Mouse (Mus musculus) telencephalon, adult 2 months (tissue): ENCODE data around the gene Itga1.

ENCODE experiments used
- DNase-seq: peaks from one replicate; pipeline ENCODE4 v3.0.0-alpha.2; 2011; ENCODE audit warnings: low read depth, low spot score

The Itga1 gene

DNA sequence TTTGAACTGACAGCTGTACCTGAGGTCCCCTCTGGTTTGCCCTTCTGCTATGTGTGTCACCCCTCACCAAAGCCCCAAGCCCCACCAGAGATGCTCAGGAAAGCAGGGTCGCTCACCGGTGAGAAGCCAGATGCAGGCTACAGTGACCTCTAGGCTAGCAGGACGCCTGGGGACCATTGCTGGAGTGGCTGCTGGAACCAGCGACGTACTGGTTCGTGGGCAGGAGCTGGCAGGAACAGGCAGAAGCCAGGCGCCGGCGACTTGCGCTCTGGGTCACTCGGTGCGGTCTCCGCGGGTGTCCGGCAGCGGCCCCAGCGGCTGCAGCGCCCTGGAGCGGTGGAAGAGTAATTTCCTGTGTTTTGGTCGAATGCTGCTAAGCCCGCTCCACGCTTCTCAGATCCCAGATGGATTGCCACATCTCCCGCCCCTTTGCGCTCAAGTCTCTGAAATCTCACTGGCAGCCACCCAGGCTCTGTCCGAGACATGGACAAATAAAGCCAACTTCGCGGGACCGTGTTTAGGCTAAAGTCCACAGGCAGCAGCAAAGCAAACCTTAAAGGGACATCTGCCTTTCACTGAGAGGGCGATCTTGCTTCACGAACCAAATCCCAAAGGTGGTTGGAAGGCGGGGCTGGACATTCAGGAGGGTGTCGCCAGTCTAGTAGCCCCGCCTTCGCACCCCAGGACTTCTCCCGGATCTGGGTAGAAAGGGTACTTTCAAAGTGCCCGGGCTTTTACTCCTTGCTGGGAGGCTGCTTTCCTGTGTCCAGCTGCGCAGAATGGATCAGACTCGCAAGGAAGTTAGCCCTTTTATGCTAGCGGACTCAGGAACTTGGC is at the start of gene Itga1, which contains the start of gene Gm49395:
TSS of gene Itga1 (minus strand) at position 610 of the 837 bp plus-strand sequence.
TSS of gene Gm49395 (minus strand) at position 567 of the 837 bp plus-strand sequence.
- no peak for DNase-seq

DNA sequence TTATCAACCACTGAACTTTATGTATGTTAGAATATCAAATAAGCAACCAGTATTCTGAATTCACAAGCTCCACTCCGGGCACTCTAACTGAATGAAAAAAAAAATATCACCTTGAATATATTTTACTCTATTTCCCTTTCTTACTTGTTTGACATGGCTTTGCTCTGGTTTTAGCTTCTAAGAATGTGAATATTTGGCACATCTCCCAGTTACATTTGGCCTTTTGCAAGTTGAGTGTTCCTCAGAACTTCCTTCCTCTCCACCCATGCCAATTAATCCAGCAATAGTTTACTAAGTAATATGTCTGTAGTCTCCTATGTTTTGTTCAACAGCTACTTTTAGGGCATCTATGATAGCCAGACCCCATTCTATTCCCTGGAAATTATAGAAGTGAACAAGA is 48.8 kb upstream of the Itga1 start:
- no peak for DNase-seq

DNA sequence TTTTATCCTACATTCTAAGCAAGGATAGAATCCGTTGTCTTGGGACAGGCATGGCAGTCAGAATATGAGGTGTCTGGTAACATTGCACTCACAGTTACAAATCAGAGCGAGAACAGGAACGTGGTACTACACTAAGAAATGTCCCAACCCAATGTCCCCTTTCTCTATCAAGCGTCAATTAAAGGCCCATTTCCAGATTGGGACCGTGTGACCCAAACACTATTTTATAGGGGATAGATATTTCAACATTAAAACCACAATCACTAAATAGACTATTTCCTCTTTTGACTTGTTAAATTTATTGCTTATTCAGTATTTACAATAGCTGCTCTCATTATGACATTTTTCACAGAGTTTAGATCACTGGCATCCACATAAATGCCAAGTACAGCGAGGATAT is 48.1 kb upstream of the Itga1 start:
- no peak for DNase-seq

DNA sequence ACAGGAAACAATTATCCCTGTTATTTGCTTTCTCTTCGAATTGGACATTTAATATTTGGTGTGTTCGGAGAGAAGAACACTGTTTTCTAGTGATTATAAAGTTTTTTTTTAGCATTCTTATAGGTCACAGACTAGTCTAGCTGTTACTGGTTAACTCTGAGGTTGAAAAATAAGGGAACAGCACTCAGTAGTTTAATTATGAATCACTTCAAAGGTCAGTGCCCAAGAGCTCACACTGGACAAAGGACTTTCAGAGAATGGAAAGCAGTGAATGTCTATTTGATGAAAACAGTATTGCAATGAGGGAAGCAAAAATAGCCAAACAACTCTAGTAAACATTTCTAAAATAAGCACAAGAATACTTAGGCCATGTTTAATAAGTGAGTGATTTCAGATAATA is 41.8 kb upstream of the Itga1 start:
- no peak for DNase-seq

DNA sequence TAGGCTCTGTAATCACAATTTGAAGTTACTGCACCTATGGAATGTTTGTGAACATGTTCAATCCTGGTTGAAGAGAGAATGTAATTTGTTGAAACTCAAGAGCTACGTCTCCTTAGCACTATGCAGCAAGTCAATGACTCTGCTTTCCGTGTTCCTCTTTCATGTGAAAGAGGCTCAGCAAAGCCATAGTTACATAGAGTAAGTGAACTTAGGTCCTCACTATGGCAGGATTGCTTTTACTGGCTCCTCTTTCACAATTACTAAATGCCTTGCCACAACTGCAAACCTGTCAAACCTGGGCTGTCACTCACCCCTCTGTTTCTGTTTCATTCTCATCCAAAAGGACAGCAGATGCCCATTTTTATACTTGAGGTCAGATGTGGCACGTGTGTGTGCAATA is 40.3 kb upstream of the Itga1 start:
- no peak for DNase-seq

DNA sequence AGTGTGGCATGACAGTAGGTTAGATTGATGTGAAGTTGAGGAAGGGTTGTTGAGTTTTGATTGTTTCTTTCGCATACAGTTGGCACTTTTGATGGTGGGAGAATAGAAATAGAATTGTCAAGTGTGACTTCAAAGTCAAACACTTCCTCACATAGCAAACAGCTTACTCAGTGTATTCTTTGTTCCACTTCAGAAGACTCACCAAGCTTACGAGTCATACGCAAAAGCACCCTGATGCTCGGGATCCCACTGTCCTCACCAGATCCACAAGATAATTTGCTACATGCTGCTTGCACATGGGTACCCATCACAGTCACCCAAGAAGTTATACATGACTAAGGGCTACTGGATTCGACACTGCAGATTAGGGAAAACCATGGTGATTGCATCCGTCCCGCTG is 36.7 kb upstream of the Itga1 start:
- DNase-seq, result no peak

DNA sequence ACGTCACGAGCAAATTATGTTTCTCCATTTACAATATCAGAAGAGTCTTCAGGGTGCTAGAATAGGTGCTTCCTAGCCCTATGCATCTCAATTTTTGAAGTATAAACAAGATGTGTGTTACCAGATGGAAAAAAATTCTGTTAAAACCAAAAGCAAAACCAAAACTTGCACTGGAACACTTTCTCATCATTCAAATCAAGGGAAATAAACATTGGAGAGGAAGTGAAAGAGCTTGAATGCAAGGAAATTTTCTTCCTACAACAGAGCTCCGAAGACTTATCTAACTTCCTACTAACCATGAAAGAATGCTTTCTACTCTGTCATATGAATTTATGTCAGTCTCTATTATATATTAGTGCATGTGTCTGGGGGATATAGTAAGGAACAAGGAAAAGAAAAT is 35.0 kb upstream of the Itga1 start:
- DNase-seq, result no peak

DNA sequence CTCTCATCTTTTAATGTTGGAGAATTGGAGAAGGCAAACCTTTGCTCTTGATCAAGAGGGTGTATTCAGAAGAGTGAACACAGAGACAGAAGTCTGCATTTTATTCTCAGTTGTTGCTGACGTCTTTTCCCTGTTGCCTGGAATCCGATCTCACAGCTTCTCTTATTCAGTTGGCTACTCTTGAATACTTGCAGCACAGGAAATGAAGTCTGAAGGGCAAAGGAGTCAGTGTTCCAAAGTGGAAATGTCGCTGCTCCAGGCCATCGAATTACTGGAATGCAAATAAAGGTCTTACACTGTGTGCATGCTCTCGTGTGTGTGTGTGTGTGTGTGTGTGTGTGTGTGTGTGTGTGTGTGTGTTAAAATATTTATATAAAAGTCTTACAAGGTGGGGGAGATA is 30.7 kb upstream of the Itga1 start:
- DNase-seq, result no peak

DNA sequence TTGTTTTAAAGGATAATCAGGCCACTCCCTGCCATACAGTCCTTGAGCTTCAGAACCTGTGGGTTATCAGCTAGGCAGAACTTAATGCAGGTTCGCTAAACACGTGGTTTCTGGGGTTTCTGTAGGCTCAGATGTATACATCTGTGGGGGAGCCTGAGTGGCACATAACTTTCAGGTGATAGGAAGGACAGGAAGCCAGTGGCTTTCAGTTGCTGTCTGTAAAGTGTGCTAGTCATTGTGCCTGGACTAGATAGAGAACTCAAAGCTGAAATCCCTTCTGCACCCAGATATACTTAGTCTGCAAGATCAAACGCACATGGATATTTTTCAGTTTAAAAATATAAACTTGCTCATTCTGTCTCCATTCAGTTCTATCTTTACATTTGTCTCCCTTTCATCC is 29.6 kb upstream of the Itga1 start:
- no peak for DNase-seq

DNA sequence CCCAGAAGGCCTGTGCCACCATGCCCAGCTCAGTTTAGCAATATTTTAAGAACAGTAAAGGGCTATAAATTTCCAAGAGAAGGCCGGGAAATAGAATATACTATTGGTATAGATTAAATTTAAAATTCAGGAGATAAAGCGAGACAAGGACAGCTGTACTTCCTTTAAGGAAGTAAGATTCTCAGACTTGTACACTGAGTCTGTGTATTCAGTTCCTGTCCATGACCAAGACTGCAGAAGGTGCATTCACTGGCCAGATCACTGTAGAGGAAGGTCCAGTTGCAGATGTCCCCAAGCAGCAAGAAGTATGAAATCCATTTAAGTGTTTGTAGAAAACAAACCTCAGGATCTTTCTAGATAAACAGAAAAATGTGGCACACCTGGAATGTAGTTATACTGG is 28.3 kb upstream of the Itga1 start:
- DNase-seq, result no peak

DNA sequence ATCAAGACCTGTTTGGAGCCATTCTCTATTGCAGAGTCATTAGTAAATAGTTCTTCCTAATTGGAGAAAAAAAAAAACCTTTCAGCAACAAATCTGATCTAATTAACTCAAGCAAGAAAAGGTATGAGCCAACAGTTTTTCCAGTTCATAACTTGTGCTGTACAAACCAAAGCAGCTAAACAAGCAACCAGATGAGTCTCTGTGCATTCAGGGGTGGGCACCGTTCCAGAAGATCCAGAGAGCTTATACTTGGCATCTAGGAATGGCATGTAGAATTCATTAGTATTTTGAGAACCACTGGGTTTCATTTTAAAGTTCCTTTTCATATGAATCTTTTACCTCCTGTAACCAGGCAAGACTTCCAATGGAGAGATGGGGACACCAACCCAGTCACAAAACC is 26.1 kb upstream of the Itga1 start:
- DNase-seq, result no peak

DNA sequence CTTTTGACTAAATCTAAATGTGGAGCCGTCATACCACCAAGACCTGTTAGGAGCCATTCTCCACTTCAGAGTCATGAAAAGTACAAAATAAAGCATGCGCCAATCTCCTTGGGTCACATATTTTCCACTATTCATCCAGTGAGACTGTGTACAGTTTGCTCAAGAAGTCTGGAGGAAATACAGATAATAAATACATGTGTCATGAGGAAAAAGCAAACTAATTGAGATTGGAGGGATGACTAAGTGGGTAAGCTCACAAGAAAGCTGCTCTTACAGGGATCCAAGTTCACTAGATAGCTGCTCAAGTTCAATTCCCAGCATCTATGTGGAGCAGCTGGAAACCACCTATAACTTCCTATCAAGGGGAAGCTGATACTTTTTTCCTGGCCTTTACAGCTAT is 24.8 kb upstream of the Itga1 start:
- no peak for DNase-seq

DNA sequence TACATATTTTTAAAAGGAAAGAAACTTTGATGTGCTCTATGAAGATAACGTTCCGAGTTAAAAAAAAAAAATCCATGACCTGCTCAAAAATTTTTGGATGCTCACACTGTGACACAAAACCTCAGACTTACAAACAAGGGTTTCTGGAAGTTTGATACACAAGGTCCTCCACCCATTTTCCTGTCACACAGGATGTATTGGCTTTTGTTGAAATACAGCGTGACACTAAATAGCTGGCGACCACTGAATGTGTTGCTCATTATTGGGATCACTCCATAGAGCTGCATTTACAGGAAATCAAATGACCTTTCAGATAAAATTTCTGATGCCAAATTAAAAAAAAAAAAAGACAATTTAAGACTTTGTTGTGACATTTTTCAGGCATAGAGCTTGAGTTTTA is 23.4 kb upstream of the Itga1 start:
- DNase-seq, result no peak

DNA sequence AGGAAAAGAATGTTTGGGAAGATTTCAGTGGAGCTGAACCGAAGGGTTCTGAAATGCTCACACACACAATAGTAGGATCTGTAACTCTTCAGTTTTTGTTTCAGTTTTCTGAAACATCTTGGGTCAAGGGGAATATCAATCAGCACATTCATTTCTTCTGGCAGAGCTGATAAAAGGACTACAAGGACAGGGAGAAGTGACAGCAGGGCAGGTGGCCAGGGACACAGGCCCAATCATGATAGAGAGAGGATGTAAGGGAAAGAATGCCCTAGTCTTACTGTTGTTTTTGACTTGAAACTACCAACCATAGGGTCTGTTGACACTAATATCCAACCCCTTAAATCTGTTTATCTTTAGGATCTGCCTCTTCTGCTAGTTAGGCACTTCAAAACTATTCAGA is 22.8 kb upstream of the Itga1 start:
- no peak for DNase-seq

DNA sequence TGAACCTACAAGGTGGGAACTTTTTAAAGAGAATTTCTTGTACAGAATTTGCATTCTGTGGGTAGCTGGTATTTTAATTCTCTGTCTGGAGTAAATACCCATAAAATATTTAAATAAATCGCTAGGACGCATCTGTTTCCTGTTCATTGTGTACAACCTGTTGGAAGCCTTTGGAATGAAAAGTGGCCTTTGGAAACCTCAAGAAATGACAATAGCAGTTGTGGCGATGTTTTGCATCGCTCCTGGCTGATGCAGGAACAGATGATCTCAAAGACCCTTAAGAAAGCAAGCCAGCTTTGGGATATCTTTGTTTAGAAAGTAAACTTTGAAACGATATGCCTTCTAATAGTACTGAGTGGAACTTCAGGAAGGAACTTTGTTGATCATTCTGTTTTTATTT is 17.0 kb upstream of the Itga1 start:
- DNase-seq, result no peak

DNA sequence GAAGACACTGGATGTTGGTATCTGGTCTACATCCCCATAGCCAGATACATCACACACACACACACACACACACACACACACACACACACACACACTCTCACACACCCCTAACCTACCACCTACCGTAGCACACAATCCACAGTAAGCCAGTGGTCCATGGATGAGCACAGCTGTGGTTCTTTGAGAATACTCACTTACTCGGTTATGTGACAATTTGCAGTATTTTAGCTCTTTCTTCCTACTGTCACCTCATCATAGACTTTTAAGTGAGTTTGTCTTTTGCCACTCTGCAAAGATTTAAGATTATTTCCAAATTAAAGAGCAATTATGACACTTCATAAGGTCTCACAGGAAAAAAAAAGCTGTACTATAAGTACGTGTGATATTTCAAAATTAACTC is 16.4 kb upstream of the Itga1 start:
- DNase-seq, result no peak

DNA sequence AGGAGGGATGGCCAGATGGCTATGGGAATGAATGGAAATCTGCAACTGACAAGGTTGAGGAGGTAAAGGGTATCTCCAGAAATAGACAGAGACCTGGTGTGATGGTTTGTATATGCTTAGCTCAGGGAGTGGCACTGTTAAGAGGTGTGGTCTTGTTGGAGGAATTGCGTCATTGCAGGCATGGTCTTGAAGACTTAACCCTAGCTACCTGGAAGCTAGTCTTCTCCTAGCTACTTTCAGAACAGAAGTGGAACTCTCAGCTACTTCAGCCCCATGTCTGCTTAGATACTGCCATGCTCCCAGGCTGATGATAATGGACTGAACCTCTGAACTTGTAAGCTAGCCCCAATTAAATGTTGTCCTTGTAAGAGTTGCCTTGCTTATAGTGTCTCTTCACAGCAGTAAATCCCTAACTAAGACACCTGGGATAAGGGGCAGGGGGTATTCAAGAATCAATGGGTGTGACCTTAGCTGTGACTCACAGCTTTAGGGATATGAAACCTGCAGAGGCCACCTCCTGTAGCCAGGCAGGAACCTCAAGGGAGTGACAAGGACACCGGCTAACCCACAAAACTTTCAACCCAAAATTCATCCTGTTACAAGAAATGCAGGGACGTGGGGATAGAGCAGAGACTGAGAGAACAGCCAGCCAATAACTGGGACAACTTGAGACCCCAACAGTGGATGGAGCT is 15.3 kb upstream of the Itga1 start:
- DNase-seq, result no peak

DNA sequence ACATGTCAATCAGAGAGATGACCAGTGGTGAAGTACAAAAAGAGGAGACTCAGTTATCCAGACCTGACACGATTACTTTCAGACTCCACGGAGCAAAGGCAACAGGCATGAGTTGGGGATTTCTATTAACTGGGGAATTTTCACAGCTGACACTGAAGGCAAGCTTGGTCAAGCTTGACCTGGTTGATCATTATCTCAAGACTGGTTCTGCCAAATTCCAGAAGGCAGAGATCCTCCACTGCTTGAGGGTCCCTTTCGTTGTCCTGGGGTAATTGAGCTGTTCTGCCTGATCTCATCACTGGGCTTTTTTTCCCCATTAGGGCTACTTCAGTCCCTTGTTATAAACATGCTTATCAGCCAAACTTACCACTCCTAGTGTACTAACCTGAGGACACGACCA is 7.9 kb upstream of the Itga1 start:
- DNase-seq, result no peak

DNA sequence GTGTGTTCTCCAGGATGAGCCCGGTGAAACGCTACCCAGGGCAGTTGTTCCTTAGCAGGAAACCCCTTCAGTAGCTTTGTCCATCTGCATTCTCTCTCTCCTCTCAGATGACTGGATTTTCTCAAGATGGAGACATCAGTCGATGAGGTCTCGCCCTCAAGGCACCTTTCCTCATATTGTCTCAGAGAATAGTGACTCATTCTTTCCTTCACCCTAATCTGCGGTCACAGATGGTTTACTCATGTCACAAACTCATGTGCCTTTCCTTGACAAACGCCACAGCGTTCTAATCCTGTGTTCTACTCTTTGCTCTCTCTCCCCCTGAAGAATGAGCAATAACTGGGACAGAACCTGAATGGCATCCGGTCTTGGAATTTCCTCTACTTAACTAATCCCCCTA is 5.7 kb upstream of the Itga1 start:
- no peak for DNase-seq

DNA sequence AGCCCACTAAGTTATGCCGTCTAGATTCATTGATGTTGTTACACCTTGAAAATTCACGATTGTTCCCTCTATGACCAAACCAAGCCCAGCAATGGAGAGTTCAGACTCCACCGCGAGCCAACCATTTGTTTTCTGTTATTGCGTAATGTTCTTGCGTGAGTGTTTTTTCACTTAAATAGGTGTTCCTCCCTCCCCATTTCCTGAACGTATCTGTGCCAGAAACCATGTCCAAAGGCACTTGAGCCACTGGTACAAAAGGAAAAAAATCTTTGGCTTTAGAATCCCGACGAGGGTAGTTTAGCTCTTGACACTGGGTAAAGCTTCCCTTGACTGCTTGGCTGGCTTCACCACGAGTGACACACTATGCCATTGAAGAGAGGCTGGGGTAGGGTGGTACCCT is 4.4 kb upstream of the Itga1 start:
- DNase-seq, result no peak

DNA sequence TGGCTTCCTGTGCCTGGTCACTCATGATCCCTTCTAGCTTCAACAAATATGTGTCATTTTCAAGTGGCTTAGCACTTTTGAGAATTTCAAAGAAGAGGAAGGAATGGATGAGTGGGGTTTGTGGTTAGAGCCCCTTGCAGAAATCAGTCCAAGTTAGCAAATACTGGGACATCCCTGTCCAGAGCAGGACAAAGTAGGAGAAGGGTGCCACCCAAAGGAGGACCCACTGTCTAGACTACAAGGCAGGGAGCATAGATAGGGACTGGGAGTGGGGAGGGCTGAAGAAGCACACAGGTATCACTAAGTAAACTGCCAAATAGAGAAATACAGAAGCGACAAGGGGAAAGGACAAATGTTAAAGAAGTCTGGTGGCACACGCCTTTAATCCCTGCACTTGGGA is 990 bp upstream of the Itga1 start:
- no peak for DNase-seq

DNA sequence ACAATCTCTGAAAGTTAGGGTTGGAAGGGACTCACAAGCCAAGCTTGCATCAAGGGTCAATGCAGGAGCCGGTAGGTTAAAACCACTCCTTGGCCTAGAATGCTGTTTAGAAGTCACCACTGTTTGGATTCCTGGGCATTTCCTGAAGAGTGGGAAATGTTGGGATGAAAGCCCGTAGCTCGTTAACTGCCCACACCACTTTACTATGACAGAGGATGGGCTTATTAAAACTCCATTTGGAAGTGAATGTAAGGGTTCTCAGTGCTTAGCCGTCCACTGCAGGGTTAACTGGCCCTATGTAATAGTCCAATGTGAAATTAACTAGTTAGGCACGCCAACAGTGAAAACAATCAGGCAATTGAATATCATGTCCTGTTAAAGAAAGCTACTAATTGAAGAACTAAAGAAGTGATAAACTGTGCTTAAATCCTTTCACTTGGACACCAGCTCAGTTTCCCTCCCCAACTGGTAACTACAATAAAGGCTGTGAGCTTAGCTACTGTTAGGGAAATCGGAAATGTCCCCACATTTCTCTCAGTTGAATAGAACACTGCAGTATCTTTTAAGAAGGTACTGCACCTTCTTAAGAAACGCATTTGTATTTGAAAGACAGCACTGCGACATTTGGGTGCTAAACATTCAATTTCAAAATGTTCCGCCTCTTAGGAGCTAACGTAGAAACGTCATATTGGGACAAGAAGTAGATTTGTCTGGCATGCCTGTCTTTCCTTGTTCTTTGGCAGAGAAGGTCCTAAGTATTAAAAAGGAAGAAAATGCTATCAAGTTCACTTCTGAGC is 1.2 kb downstream of the Itga1 start:
- DNase-seq, result no peak

DNA sequence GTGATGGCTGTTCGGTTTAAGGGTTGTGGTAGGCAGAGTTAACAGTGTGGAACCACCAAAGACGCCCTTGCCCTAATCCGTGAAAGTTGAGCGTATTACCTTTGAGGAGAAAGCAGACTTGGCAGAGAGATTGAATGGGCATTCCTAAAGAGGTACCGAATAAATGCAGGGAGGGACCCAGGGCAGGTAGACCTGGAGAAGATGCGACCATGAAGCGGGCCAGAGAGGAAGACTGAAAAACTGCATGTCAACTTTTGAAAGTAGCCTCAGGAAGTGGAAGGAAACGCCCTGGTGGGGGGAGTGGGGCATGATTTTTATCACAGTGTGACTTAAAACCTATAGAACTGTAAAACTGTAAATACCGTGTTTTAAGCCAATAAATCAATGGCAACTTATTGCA is 2.4 kb downstream of the Itga1 start:
- no peak for DNase-seq
